Mouse (Mus musculus): ENCODE results near the gene H2-DMb1. TPM values are rescaled to one million over a fixed set of nuclear protein-coding genes. Genes with fewer than 3 reads are reported as not detected.
A peak's percentile ranks its signal among the peaks of the same experiment; 100 is the strongest.

The H2-DMb1 gene
- polyA plus RNA-seq, 1 experiment from 2014 or later = not detected

GRCm38 (mm10) chr17:34177179-34177578 is 24.3 kb downstream of the H2-DMb1 start:
- DNase-seq (ENCODE audit: low spot score) (no peak), ATAC-seq (ENCODE audit: insufficient read depth, low FRiP score, low TSS enrichment) (no peak)
- Histone ChIP-seq H3K36me3 (ENCODE audit: control insufficient read depth, insufficient read depth, low read length) (no peaks in the 10 kb centered on the region), H3K9me3 (ENCODE audit: control insufficient read depth, low read length) (no peaks in the 10 kb centered on the region; the same call in 1 of the 2 replicates), H3K4me3 (ENCODE audit: low read depth, low read length) (no peak overlapping the region), H3K9ac (ENCODE audit: low read length) (no peak overlapping the region), H3K27ac (ENCODE audit: low read depth, low read length) (no peak overlapping the region), H3K4me1 (ENCODE audit: control insufficient read depth, insufficient read depth, low read length) (no peaks in the 10 kb centered on the region), H3K27me3 (ENCODE audit: control insufficient read depth, insufficient read depth, low read length) (no peaks in the 10 kb centered on the region), H3K4me2 (ENCODE audit: low read depth) (no peak overlapping the region)
- 69% methylated on average over 4 of the region's 4 CpGs for WGBS

GRCm38 (mm10) chr17:34179019-34179418 is 26.1 kb downstream of the H2-DMb1 start:
- no peak overlapping the region for H3K27ac ChIP-seq (ENCODE audit: low read depth, low read length)
- no peak overlapping the region for H3K9ac ChIP-seq (ENCODE audit: low read length)
- no peak for DNase-seq (ENCODE audit: low spot score)
- H3K4me1 ChIP-seq (ENCODE audit: control insufficient read depth, insufficient read depth, low read length) = no peaks in the 10 kb centered on the region
- no peak for ATAC-seq (ENCODE audit: insufficient read depth, low FRiP score, low TSS enrichment)
- no peaks in the 10 kb centered on the region for H3K27me3 ChIP-seq (ENCODE audit: control insufficient read depth, insufficient read depth, low read length)
- 68% methylated on average over 6 of the region's 6 CpGs for WGBS
- H3K9me3 ChIP-seq (ENCODE audit: control insufficient read depth, low read length) = no peaks in the 10 kb centered on the region; the same call in 1 of the 2 replicates
- no peaks in the 10 kb centered on the region for H3K36me3 ChIP-seq (ENCODE audit: control insufficient read depth, insufficient read depth, low read length)
- no peak overlapping the region for H3K4me2 ChIP-seq (ENCODE audit: low read depth)
- no peak overlapping the region for H3K4me3 ChIP-seq (ENCODE audit: low read depth, low read length)

GRCm38 (mm10) chr17:34179913-34180859 is 27.3 kb downstream of the H2-DMb1 start:
- Histone ChIP-seq H3K27me3 (ENCODE audit: control insufficient read depth, insufficient read depth, low read length) (no peaks in the 10 kb centered on the region), H3K9ac (ENCODE audit: low read length) (no peak overlapping the region), H3K9me3 (ENCODE audit: control insufficient read depth, low read length) (no peaks in the 10 kb centered on the region; the same call in 1 of the 2 replicates), H3K27ac (ENCODE audit: low read depth, low read length) (no peak overlapping the region), H3K4me2 (ENCODE audit: low read depth) (no peak overlapping the region), H3K4me3 (ENCODE audit: low read depth, low read length) (no peak overlapping the region), H3K36me3 (ENCODE audit: control insufficient read depth, insufficient read depth, low read length) (no peaks in the 10 kb centered on the region), H3K4me1 (ENCODE audit: control insufficient read depth, insufficient read depth, low read length) (no peaks in the 10 kb centered on the region)
- 76% methylated on average over 13 of the region's 13 CpGs for WGBS
- DNase-seq (ENCODE audit: low spot score) (no peak), ATAC-seq (ENCODE audit: insufficient read depth, low FRiP score, low TSS enrichment) (no peak)

- WGBS = 78% methylated on average over 15 of the region's 15 CpGs
- no peaks in the 10 kb centered on the region for H3K36me3 ChIP-seq (ENCODE audit: control insufficient read depth, insufficient read depth, low read length)
- DNase-seq (ENCODE audit: low spot score) (no peak), ATAC-seq (ENCODE audit: insufficient read depth, low FRiP score, low TSS enrichment) (no peak)
- no peak overlapping the region for H3K4me2 ChIP-seq (ENCODE audit: low read depth)
- H3K4me3 ChIP-seq (ENCODE audit: low read depth, low read length) = no peak overlapping the region
- no peak overlapping the region for H3K9ac ChIP-seq (ENCODE audit: low read length)
- H3K27me3 ChIP-seq (ENCODE audit: control insufficient read depth, insufficient read depth, low read length) = peaks cover 30% of the 10 kb centered on the region
- H3K4me1 ChIP-seq (ENCODE audit: control insufficient read depth, insufficient read depth, low read length) = peaks cover 8% of the 10 kb centered on the region
- H3K9me3 ChIP-seq (ENCODE audit: control insufficient read depth, low read length) = no peaks in the 10 kb centered on the region
- H3K27ac ChIP-seq (ENCODE audit: low read depth, low read length) = no peak overlapping the region
These were observed 30.8 kb downstream of the H2-DMb1 start for GRCm38 (mm10) chr17:34183564-34184219.

GRCm38 (mm10) chr17:34185526-34185925 is 32.7 kb downstream of the H2-DMb1 start:
- Histone ChIP-seq H3K4me3 (ENCODE audit: low read depth, low read length) (no peak overlapping the region), H3K9me3 (ENCODE audit: control insufficient read depth, low read length) (no peaks in the 10 kb centered on the region), H3K4me1 (ENCODE audit: control insufficient read depth, insufficient read depth, low read length) (peaks cover 8% of the 10 kb centered on the region), H3K36me3 (ENCODE audit: control insufficient read depth, insufficient read depth, low read length) (no peaks in the 10 kb centered on the region), H3K4me2 (ENCODE audit: low read depth) (no peak overlapping the region), H3K9ac (ENCODE audit: low read length) (no peak overlapping the region), H3K27ac (ENCODE audit: low read depth, low read length) (no peak overlapping the region), H3K27me3 (ENCODE audit: control insufficient read depth, insufficient read depth, low read length) (peaks cover 35% of the 10 kb centered on the region)
- whole genome bisulfite sequencing = 91% methylated on average over 9 of the region's 9 CpGs
- ATAC-seq (ENCODE audit: insufficient read depth, low FRiP score, low TSS enrichment) = no peak
- DNase-seq (ENCODE audit: low spot score) = no peak

GRCm38 (mm10) chr17:34186885-34187260 is 34.0 kb downstream of the H2-DMb1 start:
- Histone ChIP-seq H3K36me3 (ENCODE audit: control insufficient read depth, insufficient read depth, low read length) (no peaks in the 10 kb centered on the region), H3K27ac (ENCODE audit: low read depth, low read length) (no peak overlapping the region), H3K9me3 (ENCODE audit: control insufficient read depth, low read length) (no peaks in the 10 kb centered on the region), H3K4me3 (ENCODE audit: low read depth, low read length) (peak overlapping the region; percentile 39), H3K27me3 (ENCODE audit: control insufficient read depth, insufficient read depth, low read length) (peaks cover 38% of the 10 kb centered on the region), H3K9ac (ENCODE audit: low read length) (no peak overlapping the region), H3K4me2 (ENCODE audit: low read depth) (peak overlapping the region; percentile 67), H3K4me1 (ENCODE audit: control insufficient read depth, insufficient read depth, low read length) (peaks cover 8% of the 10 kb centered on the region)
- ATAC-seq (ENCODE audit: insufficient read depth, low FRiP score, low TSS enrichment) = 0 out of 2 replicates have a peak, but pooled peaks have one; percentile 9
- no peak for DNase-seq (ENCODE audit: low spot score)
- 3% methylated on average over 14 of the region's 14 CpGs for WGBS

- Histone ChIP-seq H3K4me3 (ENCODE audit: low read depth, low read length) (peak within 1 kb of the TSS; percentile 39), H3K9me3 (ENCODE audit: control insufficient read depth, low read length) (no peaks in the 10 kb centered on the region), H3K9ac (ENCODE audit: low read length) (peak within 1 kb of the TSS; percentile 15), H3K4me1 (ENCODE audit: control insufficient read depth, insufficient read depth, low read length) (peaks cover 8% of the 10 kb centered on the region), H3K27ac (ENCODE audit: low read depth, low read length) (no peak within 1 kb of the TSS), H3K36me3 (ENCODE audit: control insufficient read depth, insufficient read depth, low read length) (no peaks in the 10 kb centered on the region), H3K27me3 (ENCODE audit: control insufficient read depth, insufficient read depth, low read length) (peaks cover 38% of the 10 kb centered on the region), H3K4me2 (ENCODE audit: low read depth) (peak within 1 kb of the TSS; percentile 67)
- peak; percentile 92 for DNase-seq (ENCODE audit: low spot score)
- under 1% methylated on average over 46 of the region's 46 CpGs for WGBS
- ATAC-seq (ENCODE audit: insufficient read depth, low FRiP score, low TSS enrichment) = peak; percentile 86
These were observed 34.5 kb downstream of the H2-DMb1 start, which contains the start of the genes Tap1 and Psmb9 for GRCm38 (mm10) chr17:34187261-34187916. Tap1 (plus strand) TSS chr17:34187553. Psmb9 (minus strand) TSS chr17:34187764.

GRCm38 (mm10) chr17:34188010-34188409 is 35.1 kb downstream of the H2-DMb1 start:
- ATAC-seq (ENCODE audit: insufficient read depth, low FRiP score, low TSS enrichment) (0 out of 2 replicates have a peak, but pooled peaks have one; percentile 4), DNase-seq (ENCODE audit: low spot score) (no peak)
- peak overlapping the region; percentile 15 for H3K9ac ChIP-seq (ENCODE audit: low read length)
- no peaks in the 10 kb centered on the region for H3K36me3 ChIP-seq (ENCODE audit: control insufficient read depth, insufficient read depth, low read length)
- H3K27ac ChIP-seq (ENCODE audit: low read depth, low read length) = no peak overlapping the region
- no peaks in the 10 kb centered on the region for H3K9me3 ChIP-seq (ENCODE audit: control insufficient read depth, low read length)
- peaks cover 44% of the 10 kb centered on the region for H3K27me3 ChIP-seq (ENCODE audit: control insufficient read depth, insufficient read depth, low read length)
- H3K4me2 ChIP-seq (ENCODE audit: low read depth) = peak overlapping the region; percentile 67
- whole genome bisulfite sequencing = 4% methylated on average over 20 of the region's 20 CpGs
- peak overlapping the region; percentile 39 for H3K4me3 ChIP-seq (ENCODE audit: low read depth, low read length)
- peaks cover 8% of the 10 kb centered on the region for H3K4me1 ChIP-seq (ENCODE audit: control insufficient read depth, insufficient read depth, low read length)
